In the genomic region with DNA sequence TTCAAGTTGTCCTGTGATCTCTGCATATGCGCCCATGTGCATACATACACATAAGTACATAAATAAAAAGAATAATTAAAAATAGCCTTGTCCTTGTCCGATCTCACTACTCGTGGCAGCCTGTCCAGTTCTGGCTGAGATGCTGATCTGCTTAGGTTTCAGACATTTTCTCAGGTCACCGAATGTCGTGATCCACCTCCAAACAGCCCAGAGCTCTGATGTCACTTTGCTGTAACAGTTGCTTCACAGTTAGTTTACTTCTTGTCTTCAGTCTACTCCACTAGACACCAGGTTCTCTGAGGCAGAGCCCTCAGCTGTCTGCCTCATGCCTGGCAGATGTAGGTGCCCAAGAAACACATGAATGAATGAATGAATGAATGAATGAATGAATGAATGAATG, we compare ENCODE assay signal across 8 mouse cellular contexts. TPM values are rescaled to one million over a fixed set of nuclear protein-coding genes. Genes with fewer than 3 reads are reported as not detected.
DNase-seq lines count a peak whose midpoint lies in the region; ATAC-seq and TF ChIP-seq lines count a peak whose summit lies in the region.

No protein-coding gene starts in this region.

- DNase-seq in liver, adult 2 months (ENCODE audit: extremely low read depth, low read depth, low spot score) = no peak
- DNase-seq in liver = no peak
- no peak for DNase-seq in limb, embryonic 14.5 days (ENCODE audit: low spot score)
- no peak for DNase-seq in adrenal gland, postnatal 10 days
- no peak for DNase-seq in cerebellum, postnatal 10 days
- no peak for DNase-seq in spleen, postnatal 36 days (ENCODE audit: low spot score in 2 of 2)

- TF ChIP-seq CTCF in liver, adult 2 months (IDR thresholded peaks at IDR 0.05; ENCODE audit: low read depth, low read length) = no peak
- TF ChIP-seq CTCF in small intestine, adult 2 months (IDR thresholded peaks at IDR 0.05; ENCODE audit: extremely low read depth, insufficient read length, insufficient replicate concordance, low read depth, low read length) = no peak

- no peaks in the 10 kb centered on the region for H3K79me2 ChIP-seq in liver, adult 2 months (ENCODE audit: control insufficient read depth, insufficient read depth, low read length)

- no peaks in the 10 kb centered on the region for H3K9me3 ChIP-seq in embryonic facial prominence, embryonic 15.5 days (replicated peaks)
- H3K9me3 ChIP-seq in limb, embryonic 14.5 days (ENCODE audit: control insufficient read depth, low read length) = no peaks in the 10 kb centered on the region

- no peaks in the 10 kb centered on the region for H3K27me3 ChIP-seq in liver, adult 2 months (ENCODE audit: control insufficient read depth, insufficient read depth, low read length)
- no peaks in the 10 kb centered on the region for H3K27me3 ChIP-seq in embryonic facial prominence, embryonic 15.5 days
- H3K27me3 ChIP-seq in limb, embryonic 14.5 days (ENCODE audit: control insufficient read depth, insufficient read depth, low read length) = no peaks in the 10 kb centered on the region
- no peaks in the 10 kb centered on the region for H3K27me3 ChIP-seq in small intestine, adult 2 months (ENCODE audit: control insufficient read depth, insufficient read depth, low read length)

- no peak for ATAC-seq in embryonic facial prominence, embryonic 15.5 days (ENCODE audit: insufficient number of reproducible peaks, low FRiP score, low TSS enrichment, low read depth)
- ATAC-seq in limb, embryonic 14.5 days (ENCODE audit: low FRiP score, low read depth) = no peak

- peaks cover 3% of the 10 kb centered on the region for H3K4me1 ChIP-seq in liver, adult 2 months (ENCODE audit: control insufficient read depth, insufficient read depth, low read length)
- peaks cover 39% of the 10 kb centered on the region for H3K4me1 ChIP-seq in embryonic facial prominence, embryonic 15.5 days
- H3K4me1 ChIP-seq in limb, embryonic 14.5 days (ENCODE audit: control insufficient read depth, insufficient read depth, low read length) = peaks cover 29% of the 10 kb centered on the region
- H3K4me1 ChIP-seq in small intestine, adult 2 months (ENCODE audit: control insufficient read depth, insufficient read depth, insufficient read length, low read length) = peaks cover 7% of the 10 kb centered on the region; the same call in 1 of the 2 replicates

- H3K36me3 ChIP-seq in liver, adult 2 months (ENCODE audit: control insufficient read depth, insufficient read depth, low read length) = no peaks in the 10 kb centered on the region
- H3K36me3 ChIP-seq in embryonic facial prominence, embryonic 15.5 days = no peaks in the 10 kb centered on the region
- no peaks in the 10 kb centered on the region for H3K36me3 ChIP-seq in limb, embryonic 14.5 days (ENCODE audit: control insufficient read depth, insufficient read depth, low read length)
- no peaks in the 10 kb centered on the region for H3K36me3 ChIP-seq in small intestine, adult 2 months (ENCODE audit: control insufficient read depth, insufficient read depth, low read length)

- no peak overlapping the region for H3K9ac ChIP-seq in liver, adult 2 months (ENCODE audit: low read depth, low read length)
- H3K9ac ChIP-seq in embryonic facial prominence, embryonic 15.5 days = no peak overlapping the region
- H3K9ac ChIP-seq in limb, embryonic 14.5 days (ENCODE audit: low read depth, low read length, severe bottlenecking) = no peak overlapping the region

- TF ChIP-seq POLR2A in liver, adult 2 months (IDR thresholded peaks at IDR 0.05; ENCODE audit: extremely low read depth, insufficient read depth, low read length) = no peak
- no peak for TF ChIP-seq POLR2A in limb, embryonic 14.5 days (IDR thresholded peaks at IDR 0.05; ENCODE audit: borderline replicate concordance, extremely low read depth, insufficient read depth, insufficient read length)
- TF ChIP-seq POLR2A in small intestine, adult 2 months (IDR thresholded peaks at IDR 0.05; ENCODE audit: low read depth, low read length) = no peak

- H3K4me3 ChIP-seq in liver, adult 2 months (ENCODE audit: insufficient read depth, low read depth, low read length) = no peak overlapping the region
- peak overlapping the region; percentile 37 for H3K4me3 ChIP-seq in embryonic facial prominence, embryonic 15.5 days (replicated peaks)
- peak overlapping the region; percentile 16 for H3K4me3 ChIP-seq in limb, embryonic 14.5 days (replicated peaks; ENCODE audit: low read length)
- peak overlapping the region; percentile 28 for H3K4me3 ChIP-seq in small intestine, adult 2 months (ENCODE audit: low read depth, low read length)

- peak overlapping the region; percentile 56 for H3K4me2 ChIP-seq in embryonic facial prominence, embryonic 15.5 days (replicated peaks)
- peak overlapping the region; percentile 46 for H3K4me2 ChIP-seq in limb, embryonic 14.5 days (replicated peaks; ENCODE audit: low read depth, low read length, severe bottlenecking)

- peak overlapping the region; percentile 36 for H3K27ac ChIP-seq in liver, adult 2 months (replicated peaks; ENCODE audit: insufficient read depth, low read depth, low read length)
- H3K27ac ChIP-seq in embryonic facial prominence, embryonic 15.5 days (replicated peaks) = peak overlapping the region; percentile 85
- H3K27ac ChIP-seq in limb, embryonic 14.5 days (replicated peaks; ENCODE audit: low read depth, low read length) = peak overlapping the region; percentile 40; the same call in 1 of the 2 replicates
- H3K27ac ChIP-seq in small intestine, adult 2 months (ENCODE audit: insufficient read depth, low read depth, low read length) = no peak overlapping the region; the same call in 1 of the 2 replicates

- WGBS in liver, adult 2 months = 18% methylated on average over 5 of the region's 5 CpGs
- 54% methylated on average over 5 of the region's 5 CpGs for WGBS in embryonic facial prominence, embryonic 15.5 days
- 72% methylated on average over 5 of the region's 5 CpGs for WGBS in limb, embryonic 14.5 days
- WGBS in small intestine, adult 2 months = 20% methylated on average over 5 of the region's 5 CpGs

RNA-seq across cellular contexts. Expression of a gene that starts 9.6 kb away (rescaled TPM):
- 0.54 and 0.55 TPM in 2 replicates for total RNA-seq in liver, adult 2 months (2014; rRNA removed)
- polyA plus RNA-seq in liver, adult 2 months (2012; rRNA removed) = 1.1 TPM in 2 replicates
- polyA plus RNA-seq in embryonic facial prominence, embryonic 15.5 days (2015; fragmentation: Nextera tagmentation; extraction: Ambion mirVana) = 2.2 and 3.0 TPM in 2 replicates
- polyA plus RNA-seq in limb, embryonic 14.5 days (2012; rRNA removed) = 31.0 and 47.8 TPM in 2 replicates
- polyA plus RNA-seq in limb, embryonic 14.5 days (2014; fragmentation: Nextera tagmentation; extraction: Ambion mirVana) = 3.9 and 7.5 TPM in 2 replicates
- polyA plus RNA-seq in small intestine, adult 2 months (2012; rRNA removed) = 11.5 and 13.4 TPM in 2 replicates
- 1 to 10 TPM; 5.9 to 8.4 TPM for total RNA-seq in adrenal gland, postnatal 10 days (2021)

RNA-seq across cellular contexts. Expression of a gene that starts 48.6 kb away (rescaled TPM):
- total RNA-seq in liver, adult 2 months (2014; rRNA removed) = 18.3 and 25.1 TPM in 2 replicates
- 48.9 and 54.3 TPM in 2 replicates for polyA plus RNA-seq in liver, adult 2 months (2012; rRNA removed)
- polyA plus RNA-seq in embryonic facial prominence, embryonic 15.5 days (2015; fragmentation: Nextera tagmentation; extraction: Ambion mirVana) = 146 and 154 TPM in 2 replicates
- 142 and 168 TPM in 2 replicates for polyA plus RNA-seq in limb, embryonic 14.5 days (2012; rRNA removed)
- 74.5 and 87.6 TPM in 2 replicates for polyA plus RNA-seq in limb, embryonic 14.5 days (2014; fragmentation: Nextera tagmentation; extraction: Ambion mirVana)
- polyA plus RNA-seq in small intestine, adult 2 months (2012; rRNA removed) = 55.4 and 102 TPM in 2 replicates
- total RNA-seq in adrenal gland, postnatal 10 days (2021) = 100 to 1,000 TPM; 152 to 170 TPM

RNA-seq across cellular contexts. Expression of a gene that starts 48.8 kb away (rescaled TPM):
- 9.2 and 24.3 TPM in 2 replicates for total RNA-seq in liver, adult 2 months (2014; rRNA removed)
- polyA plus RNA-seq in liver, adult 2 months (2012; rRNA removed) = 65.2 and 92.6 TPM in 2 replicates
- 29.4 and 32.1 TPM in 2 replicates for polyA plus RNA-seq in embryonic facial prominence, embryonic 15.5 days (2015; fragmentation: Nextera tagmentation; extraction: Ambion mirVana)
- 25.0 and 31.0 TPM in 2 replicates for polyA plus RNA-seq in limb, embryonic 14.5 days (2012; rRNA removed)
- polyA plus RNA-seq in limb, embryonic 14.5 days (2014; fragmentation: Nextera tagmentation; extraction: Ambion mirVana) = 33.4 and 36.1 TPM in 2 replicates
- polyA plus RNA-seq in small intestine, adult 2 months (2012; rRNA removed) = 77.8 and 176 TPM in 2 replicates
- 100 to 1,000 TPM; 317 to 355 TPM for total RNA-seq in adrenal gland, postnatal 10 days (2021)
